Mouse (Mus musculus) sigmoid colon, adult 10 weeks (tissue): ENCODE data around the gene Fth1. TPM values are rescaled to one million over a fixed set of nuclear protein-coding genes. Genes with fewer than 3 reads are reported as not detected.

Source experiments
- polyA plus RNA-seq: library from polyadenylated mRNA; stranded (reverse); fragments of 350-450 nt; fragmentation: Illumina TruSeq; extraction: RNeasy Lipid Tissue Mini Kit (QIAGEN cat#74804); gene quantifications from one replicate; pipeline ENCODE4 v1.2.3, GENCODE M21; 2014; ENCODE audit warnings: low read depth, low replicate concordance

Gene Fth1
- polyA plus RNA-seq = 1,452 TPM

DNA sequence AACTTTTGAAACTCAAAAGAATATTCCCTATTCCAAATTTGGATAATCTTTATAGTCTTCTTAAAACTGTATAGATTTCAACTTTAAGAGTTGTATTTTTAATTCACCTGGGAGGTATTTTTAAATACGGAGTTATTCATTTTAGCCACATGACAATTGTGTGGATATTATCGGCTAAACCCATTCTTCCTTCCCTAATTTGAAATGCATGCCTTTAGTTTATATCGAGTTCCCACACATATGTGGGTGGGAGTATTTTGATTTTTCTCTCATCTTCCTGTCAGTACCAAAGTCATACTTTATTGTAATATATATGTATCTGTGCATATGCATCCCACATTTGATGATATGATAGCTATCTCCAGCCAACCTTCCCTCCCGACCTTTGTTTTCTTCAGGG is at the start of gene Fth1:
Gene Fth1, plus strand, starts transcription at position 341 of the 400 bp plus-strand sequence.

GRCm38 (mm10) chr19:10001206-10001969 is 21.0 kb downstream of the Fth1 start, which contains the start of the genes Best1 and Rab3il1:
Gene Best1, minus strand, starts transcription at chr19:10001633.
Gene Rab3il1, plus strand, starts transcription at chr19:10001669.

Other genes with a start within 250 kb of the Fth1 start
- not detected for gene Scgb2a2, start 133.0 kb upstream of the Fth1 start, polyA plus RNA-seq
- gene Incenp, start 81.0 kb upstream of the Fth1 start, polyA plus RNA-seq = 8.3 TPM
- gene Best1, start 21.0 kb downstream of the Fth1 start, polyA plus RNA-seq = 0.35 TPM
- gene Rab3il1, start 21.1 kb downstream of the Fth1 start, polyA plus RNA-seq = 1.1 TPM
- gene Fads3, start 61.0 kb downstream of the Fth1 start, polyA plus RNA-seq = 6.1 TPM
- gene Fads2, start 121.1 kb downstream of the Fth1 start, polyA plus RNA-seq = 41.5 TPM
- gene Fads1, start 202.3 kb downstream of the Fth1 start, polyA plus RNA-seq = 19.7 TPM
- 26.1 TPM for gene Tmem258, start 223.4 kb downstream of the Fth1 start, polyA plus RNA-seq
- 2.0 TPM for gene Fen1, start 223.6 kb downstream of the Fth1 start, polyA plus RNA-seq